Comparison of ENCODE assay signal across 10 mouse cellular contexts in genomic region chr2:174761452-174762101, GRCm38 (mm10). TPM values are rescaled to one million over a fixed set of nuclear protein-coding genes. Genes with fewer than 3 reads are reported as not detected.
DNase-seq lines count a peak whose midpoint lies in the region; ATAC-seq and TF ChIP-seq lines count a peak whose summit lies in the region.
"Had no signal": no experiment of that assay in that cellular context is flagged by ENCODE, and none has a peak within 500 bp of the region (broad histone marks: within the 10 kb centered on the region; RNA-seq: fewer than 3 reads in every experiment).

No protein-coding gene starts in this region.

- no peaks in the 10 kb centered on the region for H3K9me3 ChIP-seq in kidney, postnatal 0 days (replicated peaks; ENCODE audit: low read length)
- H3K9me3 ChIP-seq in embryonic facial prominence, embryonic 14.5 days (ENCODE audit: control insufficient read depth, low read length) = no peaks in the 10 kb centered on the region
- H3K9me3 ChIP-seq in limb, embryonic 13.5 days = no peaks in the 10 kb centered on the region

- no peaks in the 10 kb centered on the region for H3K4me1 ChIP-seq in kidney, postnatal 0 days (replicated peaks; ENCODE audit: insufficient read depth, low read length)
- peaks cover 18% of the 10 kb centered on the region; the same call in 1 of the 2 replicates for H3K4me1 ChIP-seq in embryonic facial prominence, embryonic 14.5 days (ENCODE audit: control insufficient read depth, insufficient read depth, low read length)
- peaks cover 50% of the 10 kb centered on the region for H3K4me1 ChIP-seq in limb, embryonic 13.5 days

- peak overlapping the region; percentile 77 for H3K4me2 ChIP-seq in kidney, postnatal 0 days (ENCODE audit: low read length)
- peak overlapping the region; percentile 83 for H3K4me2 ChIP-seq in embryonic facial prominence, embryonic 14.5 days (ENCODE audit: low read depth, low read length)
- H3K4me2 ChIP-seq in limb, embryonic 13.5 days (replicated peaks) = peak overlapping the region; percentile 90

- no peak overlapping the region for H3K4me3 ChIP-seq in kidney, postnatal 0 days (replicated peaks; ENCODE audit: low read depth, low read length)
- peak overlapping the region; percentile 55 for H3K4me3 ChIP-seq in embryonic facial prominence, embryonic 14.5 days (ENCODE audit: low read depth, low read length)
- H3K4me3 ChIP-seq in limb, embryonic 13.5 days = peak overlapping the region; percentile 62
- H3K4me3 ChIP-seq in left cerebral cortex, adult 2 months = no peak overlapping the region; the same call in 1 of the 2 replicates

- H3K9ac ChIP-seq in kidney, postnatal 0 days (ENCODE audit: low read depth, low read length) = no peak overlapping the region
- peak overlapping the region; percentile 71 for H3K9ac ChIP-seq in embryonic facial prominence, embryonic 14.5 days (ENCODE audit: low read depth, low read length)
- peak overlapping the region; percentile 82 for H3K9ac ChIP-seq in limb, embryonic 13.5 days

- ATAC-seq in kidney, postnatal 0 days (replicated peaks; ENCODE audit: low FRiP score, low read depth) = no peak
- ATAC-seq in embryonic facial prominence, embryonic 14.5 days (ENCODE audit: low read depth) = 0 out of 2 replicates have a peak, but pooled peaks have one; percentile 26
- peak; percentile 42; the same call in 1 of the 2 replicates for ATAC-seq in limb, embryonic 13.5 days (ENCODE audit: low FRiP score, low read depth)

- H3K27ac ChIP-seq in kidney, postnatal 0 days = no peak overlapping the region
- H3K27ac ChIP-seq in embryonic facial prominence, embryonic 14.5 days (replicated peaks; ENCODE audit: low read depth, low read length) = peak overlapping the region; percentile 45; the same call in 1 of the 2 replicates
- peak overlapping the region; percentile 86 for H3K27ac ChIP-seq in limb, embryonic 13.5 days
- no peak overlapping the region for H3K27ac ChIP-seq in left cerebral cortex, adult 2 months

- H3K27me3 ChIP-seq in kidney, postnatal 0 days (ENCODE audit: insufficient read depth, low read length) = no peaks in the 10 kb centered on the region
- H3K27me3 ChIP-seq in embryonic facial prominence, embryonic 14.5 days (replicated peaks; ENCODE audit: control insufficient read depth, insufficient read depth, low read length) = no peaks in the 10 kb centered on the region
- H3K27me3 ChIP-seq in limb, embryonic 13.5 days = no peaks in the 10 kb centered on the region

- WGBS in kidney, postnatal 0 days = 48% methylated on average over 6 of the region's 6 CpGs
- WGBS in embryonic facial prominence, embryonic 14.5 days = 40% methylated on average over 6 of the region's 6 CpGs
- WGBS in limb, embryonic 13.5 days = 15% methylated on average over 6 of the region's 6 CpGs

- intact Hi-C loops in left cerebral cortex, adult 2 months (cut with DNase I) = no loop called here

- DNase-seq in embryo, embryonic 10.5 days (ENCODE audit: low spot score) = peak; percentile 22
- DNase-seq in embryo, embryonic 11 days = no peak
- no peak for DNase-seq in kidney, postnatal 0 days (ENCODE audit: low spot score)
- no peak for DNase-seq in kidney, postnatal 14 days
- peak; percentile 28 for DNase-seq in embryonic facial prominence, embryonic 14.5 days (ENCODE audit: low spot score)
- no peak for DNase-seq in left cerebral cortex, adult 2 months (ENCODE audit: extremely low spot score in 1 of 2, low spot score in 2 of 2)
- DNase-seq in adrenal gland, postnatal 10 days = no peak

- no peaks in the 10 kb centered on the region for H3K36me3 ChIP-seq in kidney, postnatal 0 days (ENCODE audit: insufficient read depth, low read length)
- 0 out of 2 replicates have a peak, but pooled peaks cover 6% of the 10 kb centered on the region for H3K36me3 ChIP-seq in embryonic facial prominence, embryonic 14.5 days (ENCODE audit: control insufficient read depth, insufficient read depth, low read length)
- H3K36me3 ChIP-seq in limb, embryonic 13.5 days = peaks cover 4% of the 10 kb centered on the region; the same call in 1 of the 2 replicates

- no peak for TF ChIP-seq CTCF in kidney, postnatal 0 days (IDR thresholded peaks at IDR 0.05; ENCODE audit: low read depth)
- TF ChIP-seq CTCF in left cerebral cortex, adult 2 months (IDR thresholded peaks at IDR 0.05) = no peak

RNA-seq across cellular contexts. Expression of gene Edn3, which starts 1.2 kb away (rescaled TPM):
- polyA plus RNA-seq in kidney, postnatal 0 days (2015; fragmentation: Nextera tagmentation; extraction: Ambion mirVana) = 10.0 and 10.7 TPM in 2 replicates
- 13.9 and 16.5 TPM in 2 replicates for polyA plus RNA-seq in embryonic facial prominence, embryonic 14.5 days (2014; fragmentation: Nextera tagmentation; extraction: Ambion mirVana)
- polyA plus RNA-seq in limb, embryonic 13.5 days (2015; fragmentation: Nextera tagmentation; extraction: Ambion mirVana) = 28.7 and 29.0 TPM in 2 replicates
- total RNA-seq in left cerebral cortex, adult 2 months (2021) = 1 to 10 TPM; 4.5 to 5.2 TPM
- 10 to 100 TPM; 10.3 to 11.4 TPM for total RNA-seq in adrenal gland, postnatal 10 days (2021)
- total RNA-seq: common myeloid progenitor, adult 5-6 weeks had no signal
- polyA plus RNA-seq: liver, adult 2 months had no signal

Comparison
In these comparisons a context has a peak if more than half of its experiments do, and no peak if none do; other contexts are left out.
1. DNase-seq: peak in embryo, embryonic 10.5 days (single experiment) and embryonic facial prominence, embryonic 14.5 days (single experiment); none in embryo, embryonic 11 days (single experiment), kidney, postnatal 0 days (single experiment), kidney, postnatal 14 days (single experiment), left cerebral cortex, adult 2 months (0 of 2) and adrenal gland, postnatal 10 days (single experiment).
2. H3K27ac ChIP-seq: peak in embryonic facial prominence, embryonic 14.5 days (single experiment) and limb, embryonic 13.5 days (single experiment); none in kidney, postnatal 0 days (single experiment) and left cerebral cortex, adult 2 months (single experiment).
3. H3K4me3 ChIP-seq: peak in embryonic facial prominence, embryonic 14.5 days (single experiment) and limb, embryonic 13.5 days (single experiment); none in kidney, postnatal 0 days (single experiment) and left cerebral cortex, adult 2 months (single experiment).
4. Peak in every context shown above with its lines, with median percentiles within 50 percentile points of each other: H3K4me2 ChIP-seq.